Mouse (Mus musculus) gastrocnemius, adult 18-20 months (tissue): ENCODE measurements at regions not wholly inside any gene's neighbourhood (a gene's known extent, or its start where the extent isn't known, plus 50 kb on each side); places are given as distances from the start of the nearest gene placed in this dataset.

ENCODE experiments used
- DNase-seq: peaks from one replicate; pipeline ENCODE4 v3.0.0; 2021; ENCODE audit warnings: low spot score

DNA sequence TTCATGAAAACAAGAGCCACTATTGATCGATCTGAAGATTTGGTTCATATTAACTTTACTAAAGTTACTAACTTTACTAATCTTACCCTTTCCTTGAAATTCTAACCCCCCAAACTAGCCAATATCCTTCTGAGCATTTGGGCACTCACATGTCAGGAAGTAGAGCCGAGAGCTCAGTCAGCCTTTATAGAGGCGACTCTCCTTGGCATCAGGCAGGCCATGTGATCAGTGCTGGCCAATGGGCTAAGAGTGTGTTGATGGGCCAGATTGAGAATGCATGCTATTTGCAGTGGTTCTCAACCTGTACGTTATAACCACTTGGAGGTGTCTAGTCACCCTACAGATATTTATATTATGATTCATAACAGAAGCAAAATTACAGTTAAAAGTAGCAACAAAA lies 69.6 kb upstream of the Slc35b4 start:
- DNase-seq, result no peak

DNA sequence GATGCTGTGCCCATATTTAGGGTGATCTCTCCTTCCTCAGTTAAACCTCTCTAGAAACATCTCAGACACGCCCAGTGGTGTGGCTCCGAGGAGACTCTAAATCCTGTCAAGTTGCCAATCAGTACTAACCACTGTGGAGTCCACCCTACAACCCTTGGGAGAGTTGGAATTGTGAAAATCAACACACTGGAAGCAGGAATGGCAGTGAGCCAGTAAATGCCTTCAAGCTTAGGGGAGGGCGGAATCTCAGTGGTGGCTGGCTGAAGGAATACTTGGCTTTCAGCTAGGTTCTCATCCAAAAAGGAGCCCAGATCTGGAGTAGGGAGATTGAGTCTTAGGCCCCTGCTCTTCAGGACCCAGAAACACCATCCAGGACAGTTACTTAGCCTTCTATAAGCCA lies 66.1 kb upstream of the Slc35b4 start:
- no peak for DNase-seq

DNA sequence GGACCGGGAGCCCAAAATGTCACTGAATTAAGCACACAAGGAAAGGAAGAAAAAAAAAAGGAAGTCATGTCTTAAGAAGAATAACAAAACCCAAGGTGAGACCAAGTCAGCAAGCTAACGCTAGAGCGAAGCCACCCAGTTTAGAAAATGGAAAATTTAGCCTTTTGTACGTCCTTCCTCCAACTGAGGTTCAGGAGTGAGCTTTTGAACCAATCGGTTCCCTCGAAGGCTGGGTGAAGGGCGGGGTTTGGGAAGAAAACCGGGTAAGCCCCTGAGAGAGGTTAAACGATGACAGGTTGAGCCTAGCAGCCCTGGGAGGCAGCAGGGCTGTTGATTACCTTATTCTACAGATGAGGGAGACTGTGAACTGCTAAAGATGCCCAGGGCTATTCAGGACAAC lies 65.6 kb upstream of the Slc35b4 start:
- no peak for DNase-seq

DNA sequence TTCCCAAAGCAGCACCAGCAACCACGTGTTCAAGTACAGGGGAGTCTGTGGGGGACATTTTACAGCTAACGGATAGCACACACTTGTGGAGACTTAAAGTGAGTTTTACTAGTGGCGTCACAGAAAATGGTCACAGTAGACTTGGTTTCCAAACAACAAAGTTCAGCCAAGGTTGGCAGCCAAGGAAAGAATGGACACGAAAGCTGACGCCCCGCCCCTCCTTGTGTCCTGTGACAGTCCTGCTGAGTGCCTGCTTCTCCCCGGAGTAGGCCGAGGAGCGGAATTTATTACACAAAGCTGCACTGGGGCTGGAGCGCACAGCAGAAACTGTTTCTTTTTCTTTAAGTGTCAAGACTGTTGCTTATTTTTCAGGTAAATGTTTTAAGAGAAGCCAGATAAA lies 58.2 kb upstream of the Slc35b4 start:
- DNase-seq, result no peak

DNA sequence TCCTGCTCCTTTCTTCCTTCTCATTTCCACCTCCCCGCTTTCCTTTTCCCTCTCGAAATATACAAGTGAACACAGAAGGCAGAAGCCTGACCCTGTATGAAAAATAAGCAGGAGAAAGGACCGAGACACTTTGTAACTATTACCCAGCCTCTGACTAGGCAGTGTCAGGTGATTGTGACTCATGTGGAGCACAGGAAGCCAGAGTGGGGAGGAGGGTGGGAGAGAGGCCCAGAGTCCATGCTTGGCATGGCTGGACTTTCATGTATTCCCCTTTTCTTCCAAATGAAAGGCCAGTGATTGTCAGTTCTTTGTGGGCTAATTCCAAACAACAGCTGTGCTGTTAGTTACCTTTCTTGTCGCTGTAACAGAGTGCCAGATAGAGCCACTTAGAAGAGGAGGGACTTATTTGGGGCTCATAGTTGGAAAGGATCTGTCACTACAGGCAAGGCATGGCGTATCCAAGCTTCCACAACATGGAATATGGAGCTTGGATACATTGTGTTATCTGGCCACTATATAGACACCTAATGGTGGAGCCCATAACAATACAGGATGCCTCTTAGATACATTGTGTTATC lies 57.6 kb upstream of the Slc35b4 start:
- DNase-seq, result no peak

DNA sequence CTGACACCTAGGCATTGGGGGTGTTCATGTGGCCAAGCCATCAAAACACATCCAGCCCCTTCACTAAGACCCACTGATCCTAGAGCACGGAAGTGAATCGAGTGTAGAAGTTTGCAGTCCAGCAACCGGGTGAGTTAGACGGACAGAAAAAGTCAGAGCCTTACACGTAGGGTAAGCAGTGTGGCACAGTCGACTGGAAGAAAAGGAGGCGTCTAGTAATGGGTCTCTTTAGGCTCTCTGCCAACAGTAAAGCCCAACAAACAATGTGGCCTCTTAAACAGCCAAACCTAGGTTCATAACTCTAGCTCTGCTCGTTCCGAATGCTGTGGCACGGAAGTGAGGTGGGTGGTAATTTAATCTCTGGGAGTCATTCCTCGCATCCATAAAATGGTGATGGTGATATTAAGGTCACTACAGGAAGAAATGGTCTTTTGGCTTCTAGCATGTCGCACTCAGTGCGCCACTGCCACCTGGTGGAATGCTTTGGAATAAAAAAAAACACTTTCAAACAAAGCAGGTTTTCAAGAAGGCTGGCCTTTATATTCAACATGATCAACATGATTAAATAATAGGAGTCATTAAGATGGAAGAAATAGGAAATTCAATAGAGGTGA lies 54.0 kb upstream of the Slc35b4 start:
- DNase-seq, result peak; percentile 41

DNA sequence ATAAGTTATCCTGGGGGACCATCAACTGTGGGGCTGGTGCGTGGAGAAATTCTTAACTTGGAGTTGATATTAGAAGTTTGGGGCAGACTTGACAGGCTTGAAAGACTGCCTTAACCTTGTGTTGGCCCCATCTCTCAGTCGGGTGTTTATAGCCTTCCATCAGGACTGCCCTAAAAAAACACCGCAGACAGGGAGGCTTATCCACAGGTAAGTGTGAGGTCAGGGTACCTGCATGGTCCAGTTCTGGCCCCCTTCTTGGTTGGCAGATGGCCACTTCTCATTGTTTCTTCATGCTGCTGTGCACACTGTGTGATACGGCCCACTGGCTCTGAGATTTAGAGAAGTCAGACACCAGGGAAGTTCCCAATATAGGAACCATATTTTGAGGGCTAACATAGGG lies 50.2 kb upstream of the Slc35b4 start:
- DNase-seq, result no peak
